Mouse (Mus musculus): ENCODE measurements at regions not wholly inside any gene's neighbourhood (a gene's known extent, or its start where the extent isn't known, plus 50 kb on each side); places are given as distances from the start of the nearest gene placed in this dataset.

- no peak for DNase-seq (ENCODE audit: low spot score in 2 of 2)
These were observed 240.9 kb upstream of the Runx1 start for GRCm38 (mm10) chr16:93066821-93067220.

- no peak for DNase-seq (ENCODE audit: low spot score in 2 of 2)
These were observed 235.7 kb upstream of the Runx1 start for GRCm38 (mm10) chr16:93061475-93062179.

- no peak for DNase-seq (ENCODE audit: low spot score in 2 of 2)
These were observed 230.3 kb upstream of the Runx1 start for GRCm38 (mm10) chr16:93056295-93056694.

- no peak for DNase-seq (ENCODE audit: low spot score in 2 of 2)
These were observed 229.6 kb upstream of the Runx1 start for GRCm38 (mm10) chr16:93055545-93055944.

- DNase-seq (ENCODE audit: low spot score in 2 of 2) = no peak
These were observed 225.3 kb upstream of the Runx1 start for GRCm38 (mm10) chr16:93051233-93051632.

- no peak for DNase-seq (ENCODE audit: low spot score in 2 of 2)
These were observed 222.5 kb upstream of the Runx1 start for GRCm38 (mm10) chr16:93048418-93048932.

GRCm38 (mm10) chr16:93047594-93047993 is 221.6 kb upstream of the Runx1 start:
- no peak for DNase-seq (ENCODE audit: low spot score in 2 of 2)

- DNase-seq (ENCODE audit: low spot score in 2 of 2) = no peak
These were observed 220.3 kb upstream of the Runx1 start for GRCm38 (mm10) chr16:93046221-93046620.

GRCm38 (mm10) chr16:93043355-93043754 is 217.4 kb upstream of the Runx1 start:
- no peak for DNase-seq (ENCODE audit: low spot score in 2 of 2)

- no peak for DNase-seq (ENCODE audit: low spot score in 2 of 2)
These were observed 217.0 kb upstream of the Runx1 start for GRCm38 (mm10) chr16:93042941-93043340.

- DNase-seq (ENCODE audit: low spot score in 2 of 2) = no peak
These were observed 216.5 kb upstream of the Runx1 start for GRCm38 (mm10) chr16:93042491-93042890.

- no peak for DNase-seq (ENCODE audit: low spot score in 2 of 2)
These were observed 215.9 kb upstream of the Runx1 start for GRCm38 (mm10) chr16:93041887-93042286.

GRCm38 (mm10) chr16:93041399-93041798 is 215.4 kb upstream of the Runx1 start:
- no peak for DNase-seq (ENCODE audit: low spot score in 2 of 2)

- no peak for DNase-seq (ENCODE audit: low spot score in 2 of 2)
These were observed 209.7 kb upstream of the Runx1 start for GRCm38 (mm10) chr16:93035626-93036025.

- no peak for DNase-seq (ENCODE audit: low spot score in 2 of 2)
These were observed 208.0 kb upstream of the Runx1 start for GRCm38 (mm10) chr16:93033943-93034342.

- no peak for DNase-seq (ENCODE audit: low spot score in 2 of 2)
These were observed 205.7 kb upstream of the Runx1 start for GRCm38 (mm10) chr16:93031624-93032023.

- DNase-seq (ENCODE audit: low spot score in 2 of 2) = no peak
These were observed 202.7 kb upstream of the Runx1 start for GRCm38 (mm10) chr16:93028640-93029039.

GRCm38 (mm10) chr16:93028016-93028415 is 202.1 kb upstream of the Runx1 start:
- DNase-seq (ENCODE audit: low spot score in 2 of 2) = no peak

- DNase-seq (ENCODE audit: low spot score in 2 of 2) = no peak
These were observed 200.2 kb upstream of the Runx1 start for GRCm38 (mm10) chr16:93026094-93026648.

- DNase-seq (ENCODE audit: low spot score in 2 of 2) = no peak
These were observed 194.0 kb upstream of the Runx1 start for GRCm38 (mm10) chr16:93019800-93020555.

GRCm38 (mm10) chr16:93018766-93019165 is 192.8 kb upstream of the Runx1 start:
- DNase-seq (ENCODE audit: low spot score in 2 of 2) = no peak

GRCm38 (mm10) chr16:93017025-93017424 is 191.1 kb upstream of the Runx1 start:
- DNase-seq (ENCODE audit: low spot score in 2 of 2) = no peak

GRCm38 (mm10) chr16:93015636-93016035 is 189.7 kb upstream of the Runx1 start:
- no peak for DNase-seq (ENCODE audit: low spot score in 2 of 2)

Measured in urinary bladder, adult 18-20 months (tissue).